Mouse (Mus musculus) embryo, embryonic 11.5 days (tissue): ENCODE data around the gene Prdm10.

Experiments
- DNase-seq: peaks from one replicate; pipeline ENCODE4 v3.0.0-alpha.2; 2012; ENCODE audit warnings: low read depth, low spot score

Gene Prdm10

DNA sequence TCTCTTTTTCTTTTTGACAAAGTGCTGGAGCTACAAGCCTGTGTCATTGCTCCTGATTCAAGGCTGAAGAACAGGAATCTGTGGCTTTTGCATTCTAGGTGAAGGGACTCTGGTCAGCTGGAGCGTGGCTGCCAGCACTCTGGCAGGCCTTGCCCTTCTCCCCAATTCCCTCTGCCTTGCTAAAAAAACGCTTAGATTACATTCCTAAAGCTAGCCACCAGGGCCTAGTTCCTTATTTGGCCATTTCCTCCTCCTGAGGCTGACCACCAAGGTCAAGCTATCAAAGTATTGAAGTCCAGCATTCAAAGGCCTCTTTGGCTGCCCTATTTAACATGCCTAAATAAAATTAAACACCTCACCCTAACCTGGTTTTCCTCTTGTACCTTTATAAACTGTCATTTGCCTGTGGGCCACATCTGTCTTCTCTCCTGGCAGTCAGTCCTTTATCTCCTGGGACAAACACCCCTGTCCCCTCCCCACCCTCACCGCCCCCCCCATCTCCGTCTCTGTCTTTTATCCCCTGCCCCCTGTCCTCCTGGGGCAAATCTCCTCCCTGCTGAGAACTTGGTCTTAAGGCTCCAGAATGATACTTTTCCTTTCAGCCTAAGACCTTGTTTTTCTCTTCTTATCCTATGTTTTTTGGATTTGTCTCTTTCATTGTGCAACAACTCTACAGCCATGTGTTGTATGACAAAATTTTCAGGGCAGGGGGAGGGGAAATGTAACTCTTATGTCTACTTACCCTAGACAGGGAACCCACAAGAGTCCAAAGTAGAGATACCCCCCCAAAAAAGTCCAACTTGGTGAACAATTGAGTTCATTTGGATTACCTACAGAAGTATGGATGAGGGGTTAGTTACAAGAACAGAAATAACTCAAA lies 17.9 kb upstream of the Prdm10 start:
- DNase-seq: no peak

GRCm38 (mm10) chr9:31266013-31266659 lies 14.2 kb upstream of the Prdm10 start:
- no peak for DNase-seq

GRCm38 (mm10) chr9:31271221-31272015 lies 8.9 kb upstream of the Prdm10 start:
- no peak for DNase-seq

GRCm38 (mm10) chr9:31272160-31272559 lies 8.2 kb upstream of the Prdm10 start:
- DNase-seq: no peak

DNA sequence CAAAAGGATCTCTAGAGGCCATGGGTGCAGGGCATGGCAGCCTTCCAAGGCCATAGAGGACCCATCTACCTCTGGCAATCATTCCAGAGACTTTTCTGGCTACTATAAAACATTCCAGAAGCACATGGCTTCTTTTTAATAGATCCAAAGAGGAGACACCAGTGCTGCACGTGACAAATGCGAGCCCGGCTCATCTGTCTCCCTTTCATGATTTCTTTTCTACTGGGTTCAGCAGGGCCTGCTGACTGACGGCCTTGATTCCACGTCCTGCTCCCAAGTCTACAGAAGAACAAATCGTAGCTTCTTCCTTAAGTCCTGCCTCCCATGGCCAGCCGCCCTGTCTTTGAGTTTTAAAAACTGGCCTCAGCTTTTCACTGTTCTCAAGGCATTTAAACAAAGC lies 1.7 kb upstream of the Prdm10 start:
- no peak for DNase-seq

DNA sequence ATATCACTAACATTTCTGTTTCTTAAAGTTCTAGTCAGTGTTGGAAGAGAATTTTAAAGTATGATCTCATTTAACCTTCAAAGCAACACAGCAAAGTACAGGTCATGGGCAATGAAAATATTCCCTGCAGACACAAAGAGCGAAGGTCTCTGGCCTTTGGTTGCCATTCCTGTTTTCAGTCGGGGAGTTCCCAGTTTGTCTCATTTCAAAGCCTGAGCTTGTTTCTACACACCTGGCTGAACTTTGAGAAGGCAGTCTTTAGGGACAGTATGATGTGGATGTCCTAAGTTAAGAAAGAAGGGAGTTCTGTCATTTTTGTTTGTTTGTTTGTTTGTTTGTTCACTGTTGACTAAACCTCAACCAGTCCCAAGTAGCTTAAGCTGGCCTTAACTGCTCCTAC lies 1.0 kb upstream of the Prdm10 start:
- DNase-seq: no peak

GRCm38 (mm10) chr9:31279885-31280365 lies 413 bp upstream of the Prdm10 start:
- no peak for DNase-seq

DNA sequence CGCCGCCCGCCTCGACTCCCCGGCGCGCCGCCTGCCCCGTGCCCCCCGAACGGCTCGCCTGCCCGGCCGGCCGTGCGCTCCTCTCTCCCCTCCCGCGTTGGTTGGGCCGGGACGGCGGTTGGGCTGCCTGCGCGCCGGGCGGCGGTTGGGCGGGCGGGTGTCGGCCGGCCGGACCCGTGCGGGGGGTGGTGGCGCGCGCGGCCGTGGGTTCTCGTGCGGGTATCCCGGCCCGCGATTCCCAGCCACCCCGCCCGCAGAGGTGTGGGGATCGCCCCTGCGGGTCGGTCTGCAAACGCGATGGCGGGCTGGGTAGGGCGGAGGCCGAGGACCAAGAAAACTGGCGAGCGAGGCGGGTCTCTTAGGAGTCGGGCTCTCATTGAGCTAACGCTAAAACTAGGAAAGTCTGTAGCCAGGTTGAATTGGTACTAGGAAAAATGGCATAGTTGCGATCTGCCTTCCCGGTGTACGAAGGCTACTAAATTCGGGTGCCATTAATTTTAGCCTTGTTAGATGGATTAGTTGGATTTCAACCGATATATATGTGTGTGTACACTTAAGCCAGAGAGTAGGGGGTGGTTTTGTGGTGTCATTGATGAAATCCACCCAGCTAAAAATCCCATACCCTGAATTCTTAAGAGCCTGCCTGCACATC lies 799 bp downstream of the Prdm10 start:
- DNase-seq: peak; percentile 67

- peak; percentile 14 for DNase-seq
Measured at GRCm38 (mm10) chr9:31281663-31282015, 1.3 kb downstream of the Prdm10 start.

DNA sequence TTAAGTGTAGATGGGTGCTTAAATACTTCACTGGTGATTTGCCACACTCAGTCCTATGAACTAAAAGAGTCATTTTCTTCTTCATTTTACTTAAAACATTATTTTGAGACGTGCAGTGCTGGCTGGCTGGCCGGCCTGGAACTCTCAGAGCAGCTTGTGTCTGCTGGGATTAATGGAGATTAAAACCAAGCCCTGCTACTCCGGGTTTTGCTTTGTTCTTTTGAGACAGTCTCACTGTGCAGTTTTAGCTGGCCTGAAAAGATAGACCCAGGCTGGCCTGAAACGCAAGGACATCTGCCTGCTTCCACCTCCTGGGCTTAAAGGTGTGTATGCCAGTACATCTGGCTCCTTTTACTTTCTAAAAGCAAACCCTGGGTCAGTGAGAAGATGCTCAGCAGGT lies 2.2 kb downstream of the Prdm10 start:
- no peak for DNase-seq

DNA sequence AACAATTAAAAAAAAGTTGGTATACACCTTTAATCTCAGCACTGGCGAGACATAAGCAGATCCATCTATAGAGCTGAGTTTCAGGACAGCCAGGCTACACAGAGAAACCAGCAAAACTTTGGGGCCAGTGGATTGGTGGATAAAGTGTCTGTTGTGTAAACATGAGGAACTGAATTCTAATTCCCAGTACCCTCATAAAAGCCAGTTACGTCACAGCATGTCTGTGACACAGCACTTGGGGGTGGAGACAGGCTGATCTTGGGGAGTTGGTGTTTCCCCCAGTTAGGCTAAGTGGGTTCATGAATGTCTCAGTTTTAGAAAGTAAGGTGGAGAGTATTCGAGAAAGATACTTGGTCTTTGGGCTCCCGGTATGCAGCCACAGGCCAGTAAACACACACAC lies 2.7 kb downstream of the Prdm10 start:
- DNase-seq: no peak

DNA sequence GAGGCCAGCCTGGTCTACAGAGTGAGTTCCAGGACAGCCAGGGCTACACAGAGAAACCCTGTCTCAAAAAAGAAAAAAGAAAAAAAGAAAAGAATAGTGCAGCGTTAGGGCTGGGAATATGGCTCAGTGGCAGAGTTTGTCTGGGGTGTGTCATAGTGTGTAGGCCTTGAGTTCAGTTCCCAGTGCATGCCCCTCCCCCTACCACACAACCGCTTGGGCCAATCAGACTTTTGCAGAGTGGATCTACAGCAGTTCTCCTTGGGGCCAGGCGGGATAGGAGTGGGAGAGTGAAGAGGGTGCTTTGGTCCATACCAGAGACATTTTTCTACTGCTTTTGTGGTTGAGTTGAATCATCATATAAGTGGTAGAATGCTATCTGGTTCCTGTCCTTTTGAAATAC lies 3.6 kb downstream of the Prdm10 start:
- no peak for DNase-seq

- DNase-seq: no peak
Measured at GRCm38 (mm10) chr9:31290201-31290862, 10.0 kb downstream of the Prdm10 start.

DNA sequence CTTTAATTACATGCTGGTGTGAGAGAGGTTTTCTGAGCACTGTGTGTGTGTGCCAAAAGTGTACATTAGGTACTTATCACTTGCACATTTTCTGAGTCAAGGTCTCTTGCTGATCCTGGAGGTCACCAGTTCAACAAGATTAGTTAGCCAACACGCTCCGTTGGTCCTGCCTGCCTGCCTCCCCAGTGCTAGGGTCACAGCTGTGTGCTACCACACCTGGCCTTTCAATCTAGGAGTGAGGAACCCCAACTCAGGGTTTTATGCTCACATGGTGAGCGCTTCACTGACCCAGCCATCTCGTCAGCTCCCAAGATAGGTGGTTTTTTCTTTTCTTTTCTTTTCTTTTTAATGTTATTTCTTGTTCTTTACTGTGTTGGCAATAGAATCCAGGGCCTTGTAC lies 11.6 kb downstream of the Prdm10 start:
- DNase-seq: no peak

- DNase-seq: no peak
Measured at GRCm38 (mm10) chr9:31293208-31293607, 12.9 kb downstream of the Prdm10 start.

- no peak for DNase-seq
Measured at GRCm38 (mm10) chr9:31295311-31295710, 15.0 kb downstream of the Prdm10 start.

GRCm38 (mm10) chr9:31296293-31296692 lies 16.0 kb downstream of the Prdm10 start:
- DNase-seq: no peak

GRCm38 (mm10) chr9:31298751-31299150 lies 18.4 kb downstream of the Prdm10 start:
- no peak for DNase-seq

DNA sequence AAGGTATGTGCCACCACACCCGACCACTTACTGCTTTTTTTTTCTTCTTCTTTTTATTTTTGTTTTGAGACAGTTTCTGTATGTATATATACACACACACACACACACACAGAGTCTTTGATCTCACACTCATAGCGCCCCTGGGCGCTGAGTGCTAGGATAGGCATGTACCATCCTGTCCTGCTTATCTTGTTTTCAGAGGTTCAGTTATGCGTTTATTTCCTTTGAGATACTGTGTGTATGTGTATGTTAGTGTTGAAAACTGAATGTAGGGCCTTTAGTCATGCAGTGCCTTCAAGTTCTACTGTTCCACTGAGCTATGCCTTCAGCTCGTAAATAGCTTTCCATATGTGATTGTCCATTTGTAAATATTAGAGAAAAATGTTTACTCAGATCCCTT lies 20.2 kb downstream of the Prdm10 start:
- DNase-seq: no peak

DNA sequence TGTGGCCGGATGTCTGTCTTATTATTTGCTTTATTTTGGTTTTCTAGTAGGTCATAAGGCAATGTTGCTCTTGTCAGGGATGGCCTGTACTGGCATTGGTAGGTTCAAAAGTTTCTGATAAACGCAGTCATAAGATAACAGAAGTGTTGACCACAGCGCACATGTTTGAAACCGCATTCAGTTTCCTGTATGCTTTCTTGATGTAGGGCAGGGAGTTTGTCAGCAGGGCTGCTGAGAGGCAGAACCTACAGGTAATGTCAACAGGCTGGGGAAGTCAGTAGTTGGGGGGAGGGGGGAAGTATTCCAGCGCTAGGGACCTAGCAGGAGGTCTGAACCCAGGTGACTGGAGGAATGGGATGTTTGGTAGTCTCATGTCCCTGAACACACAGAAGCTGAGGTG lies 20.8 kb downstream of the Prdm10 start:
- DNase-seq: no peak
